Mouse (Mus musculus): ENCODE data around the gene Ing3.

Ing3 gene

GRCm38 (mm10) chr6:21993070-21993469, 43.7 kb downstream of the Ing3 start:
- 81% methylated on average over 2 of the region's 2 CpGs for WGBS

DNA sequence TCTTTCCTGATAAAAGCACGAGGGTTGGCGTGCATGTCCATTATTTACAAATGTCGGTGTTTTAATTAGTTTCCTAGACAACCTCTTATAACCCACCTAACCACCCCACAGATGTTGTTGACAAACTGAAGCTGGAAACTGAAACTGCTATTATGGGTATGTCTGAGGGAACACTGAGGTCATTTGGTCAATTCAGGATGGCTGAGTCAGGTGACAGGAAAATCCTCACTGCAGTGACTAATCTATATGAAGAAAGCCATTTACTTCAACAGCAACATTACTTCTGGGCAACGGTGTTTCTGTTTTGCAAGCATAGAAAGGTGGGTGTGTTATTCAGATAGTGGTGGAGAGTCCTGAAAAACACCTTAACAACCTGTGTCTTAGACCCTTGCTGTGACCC, 48.8 kb downstream of the Ing3 start:
- 75% methylated on average over 4 of the region's 4 CpGs for WGBS

GRCm38 (mm10) chr6:21999025-21999424, 49.7 kb downstream of the Ing3 start:
- WGBS: 54% methylated on average over 11 of the region's 11 CpGs

GRCm38 (mm10) chr6:22000086-22000485, 50.7 kb downstream of the Ing3 start:
- WGBS: 65% methylated on average over 6 of the region's 6 CpGs

DNA sequence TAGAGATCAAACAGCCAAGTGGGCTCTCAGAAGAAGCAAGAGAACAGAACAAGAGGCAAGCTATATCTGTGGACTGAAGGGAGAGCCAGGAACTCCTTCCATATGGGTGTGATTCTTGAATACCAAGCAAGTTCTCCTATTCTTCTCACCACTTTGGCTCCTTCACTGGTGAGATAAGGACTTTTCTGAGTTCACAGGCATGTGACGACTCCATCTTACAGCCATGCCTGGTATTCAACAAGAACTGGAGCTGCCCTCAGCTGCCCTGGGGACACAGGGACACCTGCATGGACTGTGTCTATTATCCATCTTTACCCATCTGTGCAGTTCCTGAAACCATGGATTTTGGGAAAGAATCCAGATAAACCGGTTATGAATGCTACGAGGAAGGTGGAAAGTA, 51.5 kb downstream of the Ing3 start:
- WGBS: 71% methylated on average over 3 of the region's 3 CpGs

- 88% methylated on average over 5 of the region's 5 CpGs for WGBS
Measured at GRCm38 (mm10) chr6:22001284-22001916, 52.0 kb downstream of the Ing3 start.

DNA sequence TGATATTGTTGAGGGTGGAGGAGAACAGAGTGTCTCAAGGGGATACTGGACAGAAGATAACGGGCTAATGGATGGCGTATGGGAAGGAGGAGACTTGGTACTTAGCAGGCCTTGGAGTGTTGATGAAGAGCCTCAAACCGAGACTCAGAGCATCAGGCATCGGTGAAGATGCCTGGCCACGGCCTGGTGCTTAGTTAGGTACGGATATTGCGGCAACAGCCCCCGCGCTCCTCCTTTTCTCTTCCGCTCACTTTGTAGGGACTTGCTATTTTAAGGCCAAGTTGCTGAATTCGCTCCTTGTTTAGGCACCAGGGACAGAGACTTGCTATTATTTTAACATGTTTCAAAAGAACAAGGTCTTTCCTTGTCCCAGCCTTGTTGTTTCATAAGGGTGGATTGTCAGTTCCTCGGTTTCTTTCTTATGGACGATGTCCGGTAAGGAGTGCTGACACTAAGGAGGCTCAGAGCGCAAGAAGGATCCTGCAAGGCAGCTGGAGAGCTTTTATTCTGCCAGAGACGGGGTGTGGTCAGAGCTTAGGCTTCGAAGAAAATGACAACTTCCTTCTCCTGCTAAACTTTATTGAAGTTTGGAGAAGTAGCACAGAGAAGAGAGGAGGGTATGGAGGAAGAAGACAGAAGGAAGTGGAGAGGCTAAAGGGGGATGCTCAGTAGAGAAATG, 53.3 kb downstream of the Ing3 start:
- WGBS: 53% methylated on average over 17 of the region's 17 CpGs

DNA sequence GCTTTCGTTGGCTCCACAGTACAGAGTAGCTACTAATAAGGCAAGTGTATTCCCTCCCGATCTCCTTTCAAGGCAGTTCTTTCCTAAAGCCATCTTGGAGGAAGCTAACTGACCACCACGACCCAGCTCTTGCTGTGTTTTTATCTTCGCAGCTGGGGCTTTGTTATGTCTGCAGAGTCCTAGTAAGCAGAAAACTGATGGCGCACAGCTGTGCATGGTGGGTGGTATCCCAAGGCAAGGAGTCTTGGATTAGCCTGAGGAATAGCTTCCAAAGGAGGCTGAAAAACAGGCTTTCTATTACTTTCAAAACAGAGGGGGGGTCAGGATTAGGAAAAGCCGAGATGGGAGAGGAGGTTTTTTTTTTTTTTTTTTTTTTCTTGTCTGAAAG, 53.8 kb downstream of the Ing3 start:
- 35% methylated on average over 6 of the region's 6 CpGs for WGBS

DNA sequence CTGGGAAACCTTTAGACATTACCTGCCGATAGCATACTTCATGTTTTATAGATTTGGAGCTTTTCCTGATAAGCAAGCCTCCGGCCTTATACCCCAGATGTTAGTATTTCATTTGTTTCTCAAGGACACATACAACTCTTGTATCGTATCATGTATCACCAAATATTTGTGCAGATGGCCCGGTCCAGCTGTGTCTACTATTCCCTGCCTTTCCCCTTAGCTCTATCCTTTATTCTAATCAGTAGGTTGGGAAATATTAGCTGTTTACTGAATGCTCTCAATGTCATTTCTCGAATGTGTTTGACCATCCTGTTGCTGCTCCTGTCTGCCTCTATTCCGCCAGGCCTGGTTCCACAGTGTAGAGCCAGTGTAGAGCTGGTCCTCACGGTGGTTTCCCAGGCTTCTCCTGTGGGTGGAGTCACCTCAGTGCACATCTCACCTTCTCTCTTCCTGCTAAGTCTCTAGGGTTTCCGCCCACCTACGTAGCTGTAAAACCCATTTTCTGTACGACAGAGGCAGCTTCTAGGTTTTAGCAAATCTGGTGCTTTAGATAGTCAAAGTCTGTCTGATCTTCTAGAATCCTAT, 54.7 kb downstream of the Ing3 start:
- WGBS: 76% methylated on average over 10 of the region's 10 CpGs

- WGBS: 97% methylated on average over 7 of the region's 7 CpGs
Measured at GRCm38 (mm10) chr6:22008346-22008745, 59.0 kb downstream of the Ing3 start.

DNA sequence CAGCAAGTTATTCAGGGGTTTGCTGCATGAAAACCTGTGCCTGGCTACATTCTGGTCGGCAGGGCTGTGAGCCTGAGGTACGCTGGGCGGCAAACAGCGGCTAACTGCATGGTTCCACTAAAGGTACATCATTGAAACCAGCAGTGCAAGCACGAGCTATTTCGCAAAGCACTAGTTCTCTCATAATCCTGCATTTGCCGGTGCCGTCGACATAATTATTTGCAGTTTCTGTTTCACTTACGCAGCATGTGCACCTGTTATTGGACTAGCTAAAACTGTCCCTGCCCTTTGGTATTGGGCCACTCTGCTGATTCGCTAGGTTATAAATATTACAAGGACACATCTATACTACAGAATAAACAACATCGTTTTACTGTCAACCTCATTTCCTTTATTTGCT, 60.9 kb downstream of the Ing3 start:
- WGBS: 83% methylated on average over 12 of the region's 12 CpGs

- 86% methylated on average over 11 of the region's 11 CpGs for WGBS
Measured at GRCm38 (mm10) chr6:22010761-22011281, 61.5 kb downstream of the Ing3 start.

- WGBS: 48% methylated on average over 2 of the region's 2 CpGs
Measured at GRCm38 (mm10) chr6:22011546-22011945, 62.2 kb downstream of the Ing3 start.

GRCm38 (mm10) chr6:22012099-22012498, 62.7 kb downstream of the Ing3 start:
- WGBS: 67% methylated on average over 5 of the region's 5 CpGs

DNA sequence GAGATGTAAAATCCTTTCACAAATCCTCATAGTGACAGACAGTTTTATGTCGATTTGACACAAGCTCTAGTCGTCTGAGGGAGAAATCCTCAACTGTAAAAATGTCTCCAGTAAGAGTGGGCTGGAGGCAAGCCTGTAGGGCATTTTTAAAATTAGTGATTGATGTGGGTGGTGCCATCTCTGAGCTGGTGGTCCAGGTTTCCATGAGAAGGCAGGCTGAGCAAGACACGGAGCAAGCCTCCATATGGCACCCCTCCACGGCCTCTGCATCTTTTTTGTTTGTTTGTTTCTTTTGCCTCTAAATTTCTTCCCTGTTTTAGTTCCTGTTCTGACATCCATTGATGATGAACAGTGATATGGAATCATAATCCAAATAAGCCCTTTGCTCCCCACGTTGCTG, 63.1 kb downstream of the Ing3 start:
- 67% methylated on average over 5 of the region's 5 CpGs for WGBS

- 96% methylated on average over 3 of the region's 3 CpGs for WGBS
Measured at GRCm38 (mm10) chr6:22013394-22013793, 64.0 kb downstream of the Ing3 start.

GRCm38 (mm10) chr6:22014291-22014911, 65.0 kb downstream of the Ing3 start:
- 96% methylated on average over 6 of the region's 6 CpGs for WGBS

GRCm38 (mm10) chr6:22017631-22018030, 68.3 kb downstream of the Ing3 start:
- 78% methylated on average over 7 of the region's 7 CpGs for WGBS

GRCm38 (mm10) chr6:22018768-22019445, 69.5 kb downstream of the Ing3 start:
- WGBS: 76% methylated on average over 8 of the region's 8 CpGs

DNA sequence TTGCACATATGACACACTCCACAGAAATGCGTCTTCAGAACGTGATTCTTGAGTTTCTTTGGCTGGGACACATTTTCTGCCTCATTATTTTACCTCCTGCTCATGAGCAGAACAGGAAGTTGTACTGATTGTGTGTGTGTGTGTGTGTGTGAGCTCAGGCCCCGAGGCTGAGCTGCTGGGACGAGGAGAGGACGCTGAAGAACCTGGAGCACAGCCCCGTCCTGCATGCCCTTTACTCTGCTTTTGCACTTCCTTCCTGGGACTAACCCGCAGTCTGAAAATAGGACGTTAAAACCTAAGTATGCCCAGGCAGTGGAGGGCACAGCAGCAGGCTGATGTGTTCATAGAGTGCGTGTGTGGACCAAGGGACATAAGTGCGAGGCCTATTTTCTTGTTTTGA, 70.3 kb downstream of the Ing3 start:
- 72% methylated on average over 10 of the region's 10 CpGs for WGBS

GRCm38 (mm10) chr6:22020696-22021095, 71.3 kb downstream of the Ing3 start:
- 73% methylated on average over 5 of the region's 5 CpGs for WGBS

GRCm38 (mm10) chr6:22021315-22021714, 71.9 kb downstream of the Ing3 start:
- 80% methylated on average over 3 of the region's 3 CpGs for WGBS

Data from cerebral cortex, adult 2 months (tissue).